Mouse (Mus musculus) spleen, embryonic (tissue): Measurements from ENCODE around the gene Lrrtm4.

ENCODE experiments used
- CTCF ChIA-PET: fragments of 350-600 bp; sonication (Branson Sonifier 250); formaldehyde crosslinking; loops from one replicate; lab custom pipeline; 2022; lab: Charles Lee

Lrrtm4 gene

DNA sequence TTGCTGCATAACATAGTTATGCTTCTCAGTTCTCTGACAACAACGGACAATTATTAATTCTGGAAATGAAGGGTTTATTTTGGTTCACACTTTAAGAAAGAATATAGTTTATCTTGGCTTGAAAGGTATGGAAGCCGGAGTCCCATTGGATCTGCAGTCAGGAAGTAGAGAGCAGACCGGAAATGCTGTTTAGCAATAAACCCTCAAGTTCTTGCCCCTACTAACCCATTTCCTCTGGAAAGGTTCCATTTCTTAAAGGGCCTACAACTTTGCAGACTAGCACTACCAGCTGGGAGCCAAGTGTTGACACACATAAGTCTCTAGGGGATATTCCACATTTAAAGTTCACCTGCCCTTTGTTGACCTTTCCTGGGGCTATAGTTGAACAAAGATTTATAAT lies 309.7 kb downstream of the Lrrtm4 start:
- CTCF ChIA-PET = no interaction called here

DNA sequence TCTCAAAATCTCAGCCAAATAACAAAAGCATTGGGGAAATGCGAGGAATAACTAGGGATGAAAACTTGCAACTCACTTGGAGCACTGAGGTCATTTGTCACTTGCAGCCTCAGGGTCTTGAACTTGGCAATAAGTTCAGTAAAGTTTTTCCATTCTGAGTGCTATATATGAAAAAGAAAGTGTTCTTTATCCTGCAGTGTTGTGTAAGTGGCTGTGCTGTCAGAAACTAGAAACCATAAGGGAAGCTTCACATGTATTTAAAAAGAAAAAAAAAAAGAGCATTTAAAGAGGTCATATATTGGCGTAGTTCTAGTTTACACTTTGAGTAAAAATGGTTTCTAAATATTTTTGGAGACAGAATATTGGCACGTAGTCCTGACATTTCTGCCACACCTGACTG lies 313.1 kb downstream of the Lrrtm4 start:
- CTCF ChIA-PET = no interaction called here

DNA sequence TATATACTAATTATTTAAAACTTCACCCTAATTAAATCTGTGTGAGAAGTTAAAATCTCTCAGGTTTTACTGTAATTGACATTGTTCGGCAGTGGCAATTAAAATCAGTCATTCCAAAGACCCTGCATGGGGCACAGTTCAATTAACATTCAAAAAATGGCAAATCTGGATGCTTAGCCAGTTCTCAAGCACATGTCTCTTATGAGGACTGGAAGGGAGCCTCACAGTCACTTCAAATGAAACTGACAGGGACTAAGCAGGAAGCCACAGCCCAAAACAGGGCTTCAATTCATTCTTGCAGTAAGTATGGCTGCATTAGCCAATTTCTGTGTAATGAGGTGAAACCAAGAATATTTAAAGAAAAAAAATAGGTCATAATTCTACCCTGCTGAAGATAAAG lies 333.6 kb downstream of the Lrrtm4 start:
- CTCF ChIA-PET = no interaction called here

DNA sequence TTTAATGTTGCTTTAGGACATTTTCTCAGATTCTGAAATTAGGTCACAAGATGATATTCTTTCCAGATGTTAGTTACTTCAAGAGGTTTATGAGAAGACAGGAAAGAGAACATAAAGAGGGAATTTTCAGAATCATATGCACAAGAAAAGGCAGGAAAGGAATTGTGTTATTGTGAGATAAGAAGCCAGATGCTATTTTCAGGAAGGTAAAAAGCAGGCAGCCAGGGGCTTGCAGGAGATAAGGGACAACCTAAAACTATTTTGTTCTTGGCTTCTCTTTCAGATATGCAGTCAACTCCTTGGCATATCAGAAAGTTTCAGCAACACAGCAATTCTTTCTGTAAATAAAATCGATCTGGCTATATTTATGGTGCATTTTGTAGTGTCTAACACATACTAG lies 338.4 kb downstream of the Lrrtm4 start:
- CTCF ChIA-PET = no interaction called here

DNA sequence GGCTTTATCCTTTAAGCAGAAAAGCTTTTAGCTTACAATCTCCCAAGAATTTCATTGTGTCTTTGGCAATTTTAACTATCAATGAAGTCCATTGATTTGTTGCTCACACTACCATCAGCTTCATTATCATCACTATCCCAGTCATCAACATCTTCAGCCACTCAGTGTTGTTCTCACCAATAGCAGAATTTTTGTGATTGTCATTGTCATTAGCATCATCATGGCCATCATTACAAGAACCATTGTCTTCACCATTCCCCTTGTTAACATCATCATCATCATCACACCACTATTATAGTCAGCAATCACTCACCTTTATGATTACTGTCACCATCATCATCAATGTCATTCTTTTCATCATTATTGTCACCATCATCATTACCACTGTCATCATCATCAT lies 344.9 kb downstream of the Lrrtm4 start:
- CTCF ChIA-PET = no interaction called here

DNA sequence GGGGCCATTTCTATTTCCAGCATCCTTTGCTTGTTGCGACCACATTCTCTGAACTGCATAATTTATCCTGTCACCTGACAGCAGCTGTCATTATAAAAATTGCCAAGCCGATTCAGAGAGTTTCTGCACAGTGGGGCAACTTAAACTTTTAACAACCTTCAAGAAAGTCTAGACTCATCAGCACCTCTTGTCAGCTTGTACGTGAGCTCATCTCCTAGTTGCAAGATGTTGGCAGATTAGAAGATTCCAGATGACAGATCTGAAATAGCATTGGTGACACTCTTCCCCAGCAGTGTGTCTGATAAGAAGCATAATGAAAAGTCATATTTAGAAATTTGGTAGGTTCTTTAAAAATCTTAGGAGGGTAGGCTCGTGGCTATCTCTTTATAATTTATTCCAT lies 347.9 kb downstream of the Lrrtm4 start:
- CTCF ChIA-PET = no interaction called here

DNA sequence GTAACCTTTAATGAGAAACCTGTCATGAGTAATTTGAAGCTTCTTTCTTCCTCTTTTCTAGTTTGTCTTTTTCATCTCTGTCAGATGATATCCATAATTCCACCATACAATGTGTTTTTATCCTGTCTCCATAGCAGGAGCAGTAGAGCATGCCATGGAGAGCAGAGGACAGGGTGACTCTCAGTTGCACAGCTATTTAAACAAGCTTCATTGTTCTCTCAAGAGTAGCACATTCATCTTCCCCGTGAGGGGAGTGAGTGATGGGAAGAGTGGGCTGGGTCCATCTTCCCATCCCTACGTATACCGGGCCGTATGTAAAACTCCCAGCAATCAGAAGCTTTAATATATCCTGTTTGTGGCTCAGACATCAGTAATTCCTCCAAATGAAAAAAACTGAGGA lies 370.9 kb downstream of the Lrrtm4 start:
- CTCF ChIA-PET = no interaction called here

DNA sequence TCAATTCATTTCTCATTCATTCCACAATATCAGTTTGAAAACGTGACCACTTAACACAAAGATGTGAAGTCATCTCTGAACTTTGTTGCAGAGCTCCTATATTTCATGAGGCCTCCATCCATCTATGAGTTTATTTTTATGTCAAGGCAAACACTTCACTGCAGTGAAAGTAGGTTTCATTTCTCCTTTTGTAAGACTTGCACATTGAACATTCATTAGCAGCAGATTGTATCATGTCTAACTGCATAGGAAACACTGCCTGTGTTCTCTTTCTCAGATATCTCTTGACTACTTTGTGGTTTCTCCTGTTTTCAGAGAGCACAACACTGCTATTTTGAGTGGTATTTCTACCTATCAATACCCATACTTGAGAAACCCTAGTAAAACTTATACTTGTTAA lies 388.1 kb downstream of the Lrrtm4 start:
- CTCF ChIA-PET = no interaction called here

DNA sequence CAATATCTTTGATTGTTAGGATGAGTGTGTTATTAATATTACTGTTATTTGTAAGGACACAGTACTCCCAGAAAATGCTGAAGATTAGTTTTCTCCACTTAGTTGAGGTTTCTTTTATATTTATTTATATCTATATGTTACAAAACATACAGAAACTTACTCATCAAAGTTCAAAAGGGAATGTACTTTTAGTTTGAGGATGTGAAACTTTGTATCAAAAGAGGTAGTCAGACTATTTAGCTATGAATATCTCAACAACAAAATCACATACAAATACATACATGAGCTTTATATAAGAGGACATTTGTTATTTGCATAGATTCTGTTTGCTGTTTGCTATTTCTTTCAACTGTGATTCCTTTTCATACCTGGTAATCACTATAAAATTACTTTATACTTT lies 421.5 kb downstream of the Lrrtm4 start:
- CTCF ChIA-PET = no interaction called here

DNA sequence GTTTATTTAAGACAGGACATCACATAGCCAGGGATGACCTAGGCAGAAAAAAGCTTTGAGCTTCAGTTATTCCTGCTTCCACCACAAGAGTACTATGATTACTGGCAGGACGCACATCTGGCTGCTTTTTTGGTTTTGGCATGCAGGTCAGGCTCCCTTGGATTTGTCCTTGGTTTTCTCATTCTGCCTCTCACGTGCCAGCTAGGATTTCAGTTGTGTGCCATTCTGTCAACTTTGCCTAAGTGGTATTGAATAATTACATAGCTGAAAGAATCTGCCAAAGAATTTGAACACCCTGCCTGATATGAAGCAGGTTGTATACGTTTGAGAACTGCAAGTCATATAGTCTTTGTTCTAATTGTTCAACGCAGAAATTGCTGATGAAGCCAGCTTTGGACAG lies 451.9 kb downstream of the Lrrtm4 start:
- CTCF ChIA-PET = no interaction called here

DNA sequence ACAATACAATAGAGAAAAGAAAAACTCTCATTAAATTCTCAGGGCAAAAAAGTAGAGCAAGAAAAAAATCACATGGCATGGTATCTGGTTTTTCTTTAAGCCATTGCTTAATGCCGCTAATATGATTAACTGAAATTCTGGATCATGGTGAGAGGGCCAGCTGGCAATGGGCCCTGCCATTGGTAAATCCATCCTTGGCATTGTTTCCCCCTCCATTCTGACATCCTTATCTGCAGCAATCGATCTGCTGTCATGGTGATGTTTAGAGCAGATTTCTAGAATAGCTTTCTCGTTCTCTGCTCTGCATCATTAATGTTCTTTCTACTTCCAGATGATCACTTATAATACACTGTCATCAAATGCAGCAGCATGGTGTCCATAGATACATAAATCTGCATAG lies 457.5 kb downstream of the Lrrtm4 start:
- CTCF ChIA-PET = interaction anchor here (0.7 kb wide), 1 partner anchor 52 kb away, joined by 3 read pairs; no protein-coding TSS in a partner anchor

DNA sequence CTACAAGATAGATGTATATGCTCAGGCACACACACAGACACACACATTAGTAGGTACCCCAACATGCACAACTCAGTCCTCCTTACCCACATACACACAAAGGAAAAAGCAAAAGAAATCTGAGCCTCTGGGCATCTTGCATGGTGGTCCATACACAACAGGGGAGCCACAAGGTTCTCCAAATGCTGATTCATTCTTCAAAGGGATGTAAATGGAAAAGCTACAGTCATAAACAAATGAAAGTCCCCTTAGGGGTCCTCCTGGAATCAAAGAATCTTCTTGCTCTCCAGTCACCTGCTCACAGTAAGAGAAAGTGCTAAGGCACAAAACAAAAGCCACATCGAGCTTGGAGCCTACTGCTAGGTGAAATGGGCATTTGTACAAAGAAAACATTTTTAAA lies 526.3 kb downstream of the Lrrtm4 start:
- CTCF ChIA-PET = no interaction called here

DNA sequence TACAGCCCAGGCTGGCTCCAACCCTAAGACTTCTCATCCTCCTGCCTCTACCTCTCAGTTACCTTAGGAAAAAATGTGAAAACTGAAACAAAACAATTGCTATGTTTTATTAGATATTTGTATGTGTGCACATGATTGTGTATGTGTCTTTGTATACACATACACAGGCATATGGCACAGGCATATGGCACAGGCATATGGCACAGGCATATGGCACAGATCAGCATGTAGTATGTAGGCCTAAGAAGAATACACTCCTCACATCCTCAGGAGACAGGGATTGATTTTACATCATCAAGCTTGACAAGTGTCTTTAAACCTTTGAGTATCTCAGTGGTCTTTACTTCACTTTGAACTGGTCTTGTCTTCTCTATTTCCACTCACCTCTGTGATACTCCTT lies 531.2 kb downstream of the Lrrtm4 start:
- CTCF ChIA-PET = no interaction called here

DNA sequence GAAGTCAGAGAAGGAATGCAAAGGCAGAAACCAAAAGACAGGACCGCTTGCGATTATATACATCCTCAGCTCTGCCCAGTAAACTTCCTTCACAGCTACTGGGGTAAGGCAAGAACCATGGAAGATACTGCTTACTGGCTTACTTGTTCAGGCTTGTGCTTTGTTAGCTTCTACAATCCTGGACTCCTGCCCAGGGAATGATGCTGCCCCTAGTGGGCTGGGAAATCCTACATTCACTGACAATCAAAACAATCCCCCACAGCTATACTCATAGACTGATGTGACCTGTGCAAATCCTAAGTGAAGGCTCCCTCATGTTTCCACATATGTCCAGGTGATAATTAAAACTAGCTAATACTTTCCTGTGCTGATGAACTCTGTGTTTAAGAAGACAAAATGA lies 534.7 kb downstream of the Lrrtm4 start:
- CTCF ChIA-PET = no interaction called here

DNA sequence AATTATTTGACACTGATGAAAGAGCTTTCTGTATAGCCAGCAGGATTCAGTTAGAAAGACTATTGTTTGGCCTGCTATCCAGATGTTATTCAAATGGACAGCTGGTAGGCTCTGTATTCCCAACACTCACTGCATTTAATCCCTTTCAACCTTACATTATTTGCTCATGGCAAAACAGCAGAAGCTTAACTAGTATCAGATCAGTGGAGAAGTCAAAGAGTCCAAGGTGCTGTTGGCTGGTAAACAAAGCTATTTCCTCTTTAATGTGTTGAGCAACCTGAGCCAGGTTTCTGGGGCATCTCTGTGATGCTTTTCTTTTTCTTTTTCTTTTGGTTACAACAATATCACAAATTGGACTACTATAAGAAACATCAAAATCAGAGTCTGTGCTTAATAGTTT lies 536.3 kb downstream of the Lrrtm4 start:
- CTCF ChIA-PET = no interaction called here

DNA sequence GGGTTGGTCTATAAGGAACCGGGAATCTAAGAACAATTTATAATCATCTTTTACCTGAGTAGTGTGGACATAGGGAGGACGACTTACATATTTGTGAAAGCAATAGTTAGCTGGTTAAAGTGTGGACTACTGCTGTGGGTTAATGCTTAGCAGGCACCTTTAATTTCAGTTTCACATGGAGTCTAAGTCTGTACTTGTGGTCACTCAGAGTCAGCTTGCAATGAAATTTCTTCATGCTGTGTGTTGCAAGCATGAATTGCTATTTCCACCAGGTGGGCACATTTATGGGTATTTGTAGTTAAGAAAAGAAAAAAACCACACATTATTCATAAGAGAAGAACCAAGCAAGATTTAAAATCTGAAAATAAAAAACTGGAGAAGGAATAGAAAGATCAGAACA lies 558.5 kb downstream of the Lrrtm4 start:
- CTCF ChIA-PET = no interaction called here

DNA sequence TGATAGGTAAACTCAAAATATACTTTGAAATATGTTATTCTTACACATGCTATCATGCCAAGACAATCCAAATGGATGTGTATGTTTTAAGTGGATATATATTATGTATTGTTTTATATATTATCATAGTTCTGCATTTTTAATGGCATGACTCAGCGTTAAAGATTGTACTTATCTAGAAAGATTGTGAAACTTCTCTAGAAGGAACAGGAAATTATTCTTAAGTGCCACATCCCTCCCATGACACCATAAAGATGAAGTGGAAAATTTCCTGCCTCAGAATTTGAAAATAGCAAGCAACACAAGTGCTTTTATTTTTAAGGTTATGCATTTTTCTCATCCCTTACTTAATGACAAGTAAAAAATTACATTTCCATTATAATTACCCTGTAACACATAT lies 563.5 kb downstream of the Lrrtm4 start:
- CTCF ChIA-PET = no interaction called here

DNA sequence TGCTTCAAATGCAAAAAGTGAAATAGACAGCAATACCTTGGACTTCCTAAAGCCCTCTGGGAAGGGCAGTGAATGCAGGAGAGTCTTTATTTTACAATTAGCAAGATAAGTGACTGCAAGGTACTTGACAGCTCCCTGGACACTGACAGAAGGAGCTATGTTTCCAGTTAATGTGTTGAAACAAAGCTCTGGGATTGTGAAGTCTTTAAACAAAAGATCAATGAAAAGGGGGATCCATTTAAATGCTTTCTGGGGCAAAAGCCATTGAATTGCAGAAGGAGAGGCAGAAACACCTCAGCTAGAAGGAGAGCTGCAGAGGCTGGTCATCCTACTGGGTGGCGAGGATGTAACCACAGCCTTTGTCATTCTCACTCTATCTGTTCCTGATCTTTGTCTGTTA lies 571.1 kb downstream of the Lrrtm4 start:
- CTCF ChIA-PET = no interaction called here

DNA sequence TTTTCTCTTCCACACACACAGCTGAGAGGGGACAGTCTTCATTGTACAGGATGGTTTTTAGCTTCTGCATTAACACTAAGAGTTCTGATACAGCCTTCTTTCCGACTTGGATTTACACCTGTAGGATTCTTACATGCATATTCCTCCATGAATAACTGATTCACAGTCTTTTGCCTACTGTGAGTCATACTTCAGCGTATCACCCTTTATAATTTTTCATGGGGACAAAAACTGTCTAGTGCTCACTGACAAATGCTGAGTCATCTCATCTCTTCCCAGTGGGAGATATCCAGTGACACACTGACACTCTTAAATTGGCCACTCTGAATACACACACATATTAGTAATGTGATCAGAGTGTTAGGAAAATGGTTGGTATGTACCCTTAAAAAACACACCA lies 600.8 kb downstream of the Lrrtm4 start:
- CTCF ChIA-PET = no interaction called here

DNA sequence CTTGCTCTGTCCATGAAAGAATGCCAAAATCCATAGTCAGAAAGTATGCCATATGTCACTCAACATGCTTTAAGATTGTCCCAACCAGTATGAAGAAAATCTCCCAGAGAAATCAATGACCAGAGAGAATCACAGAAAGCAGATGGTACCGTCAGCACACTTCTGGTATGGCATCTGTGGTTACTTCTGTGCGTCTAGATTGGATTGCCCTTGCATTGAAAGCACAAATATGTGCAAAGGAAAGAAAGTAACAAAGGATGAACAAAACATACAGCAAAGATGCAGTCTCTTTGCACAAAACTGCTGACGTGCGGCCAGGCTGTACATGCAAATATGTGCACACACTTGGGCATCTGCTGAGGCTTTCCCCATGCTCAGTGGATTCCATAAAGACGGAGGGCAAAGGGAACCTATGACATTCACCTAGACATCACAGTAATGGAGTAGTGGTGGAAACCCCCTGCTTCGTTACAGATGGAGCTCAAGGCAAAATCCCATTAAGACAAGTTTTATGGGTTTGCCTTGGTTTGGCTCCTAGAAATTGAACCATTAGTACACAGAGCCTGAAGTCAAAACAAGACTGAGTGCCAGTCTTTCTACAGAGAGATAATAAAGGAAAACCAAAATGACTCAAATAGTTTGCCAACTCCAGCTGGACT lies 604.1 kb downstream of the Lrrtm4 start:
- CTCF ChIA-PET = no interaction called here

DNA sequence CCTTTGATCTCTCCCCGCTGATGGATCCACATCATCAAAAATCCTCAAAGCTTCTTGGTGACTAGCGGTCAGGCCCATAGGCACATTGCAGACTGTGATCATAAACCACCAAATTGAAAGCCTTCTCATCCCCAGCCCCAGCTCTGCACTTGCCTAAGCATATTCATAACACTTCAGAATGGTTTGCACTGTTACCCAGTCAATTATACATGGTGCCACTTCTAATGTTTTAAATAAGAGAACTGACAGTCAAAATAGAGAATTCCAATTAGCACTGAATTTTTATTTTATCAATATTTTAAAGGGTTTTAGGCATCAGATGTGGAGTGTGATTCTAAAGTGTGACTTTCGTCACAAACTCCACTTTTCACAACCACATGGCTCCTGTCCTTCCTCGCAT lies 606.8 kb downstream of the Lrrtm4 start:
- CTCF ChIA-PET = no interaction called here

DNA sequence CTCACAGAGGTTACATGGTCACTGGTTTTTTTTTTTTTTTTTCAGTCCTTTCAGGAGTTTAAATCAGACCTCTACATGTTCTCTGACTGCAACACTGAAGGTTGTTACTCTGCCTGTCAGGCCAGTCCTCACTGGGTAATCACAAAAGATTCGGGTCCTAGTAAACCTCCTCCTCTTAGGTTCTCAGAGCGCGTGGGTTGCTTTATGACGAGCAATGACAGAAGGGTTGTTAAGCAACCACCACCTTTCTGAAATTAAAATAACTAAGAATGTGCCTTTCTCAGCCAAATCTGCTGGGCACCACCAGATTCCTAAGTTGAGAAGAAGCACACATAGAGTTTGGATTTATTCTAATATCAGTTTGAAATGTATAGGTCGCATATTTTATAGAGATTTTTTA lies 644.1 kb downstream of the Lrrtm4 start:
- CTCF ChIA-PET = no interaction called here

DNA sequence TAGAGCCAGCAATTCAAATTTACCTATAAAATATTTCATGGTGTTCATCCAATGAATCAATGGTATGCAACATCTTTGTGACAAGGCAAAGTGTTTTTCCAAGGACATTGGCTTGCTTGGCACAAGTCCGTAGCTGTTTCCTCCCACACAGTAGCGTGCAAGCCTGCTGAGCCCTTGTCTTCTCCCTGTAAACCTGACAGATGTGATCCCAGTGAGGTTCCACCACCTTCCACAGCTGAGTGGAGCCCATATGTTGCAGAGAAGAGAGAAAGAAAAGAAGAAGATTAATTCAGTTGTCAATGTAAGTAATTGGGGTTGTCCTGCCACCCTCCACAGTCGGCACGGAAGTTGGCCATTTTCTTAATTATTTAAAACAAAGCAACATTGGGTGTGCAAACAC lies 645.4 kb downstream of the Lrrtm4 start:
- CTCF ChIA-PET = no interaction called here

DNA sequence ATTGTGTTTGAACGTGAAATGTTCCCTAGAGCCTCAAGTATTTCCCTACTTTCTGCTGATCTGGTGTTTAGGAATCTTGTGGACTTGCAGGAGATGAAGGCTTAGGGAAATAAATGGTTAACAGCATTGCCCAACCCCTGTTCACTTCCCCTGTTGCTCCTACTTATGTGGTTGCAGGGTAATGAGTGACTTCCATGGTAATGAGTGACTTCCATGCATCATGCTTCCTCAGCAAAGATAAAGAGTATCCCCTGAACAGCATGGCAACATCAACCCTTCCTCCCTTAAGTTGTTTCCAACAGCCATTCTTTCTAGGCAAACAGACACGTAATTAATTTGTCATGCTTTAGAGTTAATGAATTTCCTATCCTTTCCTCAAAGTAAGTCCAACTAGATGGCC lies 685.5 kb downstream of the Lrrtm4 start:
- CTCF ChIA-PET = no interaction called here
